Mouse (Mus musculus) kidney, postnatal 36 days (tissue): ENCODE data around the gene Mfsd8.
"Not testable (repeated sequence)": the region's sequence is repeated elsewhere in the genome, so short reads cannot be mapped to it uniquely, and the experiment has no call there.

ENCODE experiments used
- DNase-seq, 2 experiments: peaks; one replicate each; pipeline ENCODE4 v3.0.0; 2021 to 2022; ENCODE audit warnings: mixed read lengths in 2 of 2

Mfsd8 gene

DNA sequence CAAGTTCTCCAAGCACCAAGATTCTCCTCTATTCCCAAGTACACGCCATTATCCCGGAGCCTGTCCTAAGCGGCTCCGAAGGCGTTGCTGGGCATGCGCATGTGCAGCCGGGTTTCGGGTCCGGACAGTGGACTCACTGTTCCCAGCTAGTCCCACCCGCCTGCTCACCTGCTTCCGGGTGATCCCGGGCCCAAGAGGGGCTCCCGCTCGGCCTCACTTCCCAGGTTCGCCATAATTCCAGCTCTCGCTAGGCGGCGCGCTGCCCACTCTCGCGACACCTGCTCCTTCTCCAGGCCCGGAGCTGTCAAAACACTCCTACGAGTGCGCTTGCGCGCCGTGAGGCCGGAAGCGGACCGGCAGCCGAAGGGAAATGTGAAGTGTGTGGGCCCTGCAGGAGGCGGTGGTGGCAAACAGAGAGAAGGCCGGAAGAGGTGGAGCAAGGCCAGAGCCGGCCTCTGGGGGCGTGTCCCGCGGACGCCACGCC is at the start of gene Mfsd8:
Mfsd8 (minus strand) TSS at position 414 of the 484 bp plus-strand sequence.
- peak; percentile 96 to 97 for DNase-seq

DNA sequence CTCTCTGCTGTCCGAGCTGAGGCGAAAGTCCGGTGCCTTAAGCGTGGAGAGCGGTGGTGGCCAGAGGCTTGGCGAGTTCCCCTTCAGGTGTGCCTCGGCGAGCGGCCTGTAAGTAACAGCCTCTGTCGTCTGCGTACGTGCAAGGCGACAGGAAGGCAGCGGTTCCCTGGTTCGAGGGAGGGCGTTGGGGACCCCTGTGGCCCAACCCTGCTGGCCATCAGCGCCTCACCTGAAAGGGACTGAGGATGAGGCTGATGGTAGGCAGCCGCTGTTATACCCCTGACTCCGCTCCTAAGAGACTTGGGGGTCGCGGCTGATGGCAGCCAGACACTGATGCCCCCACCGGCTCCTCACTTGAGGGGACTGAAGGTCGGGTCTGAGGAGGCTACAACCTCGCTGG is 47.6 kb upstream of the Mfsd8 start:
- DNase-seq = peak; percentile 5 to 39

DNA sequence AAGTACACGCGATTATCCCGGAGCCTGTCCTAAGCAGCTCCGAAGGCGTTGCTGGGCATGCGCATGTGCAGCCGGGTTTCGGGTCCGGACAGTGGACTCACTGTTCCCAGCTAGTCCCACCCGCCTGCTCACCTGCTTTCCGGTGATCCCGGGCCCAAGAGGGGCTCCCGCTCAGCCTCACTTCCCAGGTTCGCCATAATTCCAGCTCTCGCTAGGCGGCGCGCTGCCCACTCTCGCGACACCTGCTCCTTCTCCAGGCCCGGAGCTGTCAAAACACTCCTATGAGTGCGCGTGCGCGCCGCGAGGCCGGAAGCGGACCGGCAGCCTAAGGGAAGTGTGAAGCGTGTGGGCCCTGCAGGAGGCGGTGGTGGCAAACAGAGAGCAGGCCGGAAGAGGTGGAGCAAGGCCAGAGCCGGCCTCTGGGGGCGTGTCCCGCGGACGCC is 47.2 kb upstream of the Mfsd8 start:
- DNase-seq = peak; percentile 98 to 99

GRCm38 (mm10) chr3:40853123-40853738 is 6.5 kb upstream of the Mfsd8 start:
- DNase-seq = not testable (repeated sequence)

- not testable (repeated sequence) for DNase-seq
Observed at GRCm38 (mm10) chr3:40847936-40848335, 1.2 kb upstream of the Mfsd8 start.

GRCm38 (mm10) chr3:40847018-40847417 is 332 bp upstream of the Mfsd8 start:
- peak; percentile 53 to 69 for DNase-seq

DNA sequence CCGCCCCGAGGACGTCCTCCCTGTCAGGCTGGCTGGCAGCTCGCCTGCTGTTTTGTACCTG is 101 bp upstream of the Mfsd8 start, which contains the start of gene Abhd18:
Abhd18 (plus strand) TSS at position 14 of the 61 bp plus-strand sequence.
- DNase-seq = not testable (repeated sequence)

GRCm38 (mm10) chr3:40845521-40845920 is 1.2 kb downstream of the Mfsd8 start:
- not testable (repeated sequence) for DNase-seq

GRCm38 (mm10) chr3:40813275-40813674 is 33.4 kb downstream of the Mfsd8 start:
- no peak for DNase-seq

- no peak for DNase-seq
Observed at GRCm38 (mm10) chr3:40809894-40810293, 36.8 kb downstream of the Mfsd8 start.

DNA sequence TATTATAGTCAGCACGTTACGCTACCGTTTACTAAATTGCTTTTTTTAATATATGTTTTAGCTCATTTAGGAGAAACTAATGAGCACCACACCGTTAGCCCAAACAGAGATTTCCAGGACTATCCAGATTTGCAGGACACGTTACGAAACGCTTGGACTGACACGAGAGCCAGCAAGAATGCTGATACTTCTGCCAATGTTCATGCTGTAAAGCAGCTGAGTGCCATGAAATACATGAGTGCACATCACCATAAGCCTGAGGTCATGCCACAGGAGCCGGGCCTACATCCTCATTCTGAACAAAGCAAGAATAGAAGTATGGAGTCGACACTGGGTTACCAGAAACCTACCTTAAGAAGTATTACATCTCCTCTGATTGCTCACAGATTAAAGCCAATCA is 38.0 kb downstream of the Mfsd8 start:
- no peak for DNase-seq

DNA sequence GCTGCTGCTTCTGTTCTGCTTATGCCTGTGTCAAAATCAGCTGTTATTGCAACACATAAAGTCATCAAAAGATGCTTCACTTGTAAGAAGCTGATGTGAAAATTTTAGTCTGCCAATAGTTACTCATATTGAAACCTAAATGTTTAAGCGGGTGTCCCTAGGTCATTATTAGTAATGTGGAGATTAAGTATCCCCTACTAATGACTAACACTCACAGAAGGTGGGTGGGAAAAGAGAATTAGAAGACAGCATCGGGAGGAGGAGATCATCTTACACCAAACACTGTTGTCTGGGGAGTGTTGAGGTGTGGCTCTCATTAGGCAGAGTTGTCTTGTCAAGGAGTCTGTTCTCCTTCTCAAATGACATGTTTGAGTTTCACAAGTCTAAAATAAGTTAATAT is 39.8 kb downstream of the Mfsd8 start:
- no peak for DNase-seq

DNA sequence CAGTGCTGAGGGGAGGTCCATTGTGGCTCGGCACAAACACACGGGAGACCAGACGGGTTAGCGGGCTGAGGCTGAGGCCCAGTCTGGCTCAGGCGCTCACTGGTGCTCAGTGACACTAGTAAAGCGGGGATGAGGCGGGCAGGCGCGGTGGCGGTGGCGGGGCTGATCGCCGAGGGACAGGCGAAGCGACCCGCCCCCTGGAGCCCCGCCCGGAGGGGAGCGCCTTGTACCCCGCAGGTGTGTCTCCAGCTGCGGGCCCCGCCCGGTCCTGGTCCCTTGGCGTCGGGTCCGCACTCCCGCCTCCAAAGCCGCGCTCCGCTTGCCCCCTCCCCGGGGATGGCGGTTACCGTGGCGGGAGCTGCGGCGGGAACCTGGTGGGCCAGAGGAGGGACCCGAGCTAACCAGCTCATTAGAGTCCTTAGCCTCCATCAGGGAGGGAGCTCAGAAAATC is 46.3 kb downstream of the Mfsd8 start:
- peak; percentile 21 to 68 for DNase-seq

GRCm38 (mm10) chr3:40799530-40800372 is 46.9 kb downstream of the Mfsd8 start, which contains the start of gene Plk4:
TSS of gene Plk4 (plus strand) at chr3:40800019.
- peak; percentile 98 to 99 for DNase-seq

GRCm38 (mm10) chr3:40798500-40798899 is 48.2 kb downstream of the Mfsd8 start:
- peak; percentile 62 to 81 for DNase-seq

DNA sequence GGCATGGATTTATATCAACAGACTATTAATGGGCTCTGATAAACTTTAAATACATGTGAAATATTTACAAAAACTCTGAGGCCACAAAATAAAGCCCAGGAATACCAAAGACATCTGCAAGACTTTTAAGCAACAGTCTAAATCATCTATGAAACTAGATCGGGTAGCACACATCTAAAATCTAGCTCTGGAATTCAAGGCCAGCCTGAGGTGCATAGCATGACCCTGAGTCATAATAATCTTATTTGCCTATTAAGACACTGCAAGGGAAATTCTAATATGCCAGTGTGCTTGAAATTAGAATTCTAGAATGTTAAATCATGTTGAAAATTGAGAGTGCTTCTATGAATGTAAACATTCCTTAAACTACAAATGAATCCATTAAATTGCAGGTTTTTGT is 48.6 kb downstream of the Mfsd8 start:
- DNase-seq = no peak

GRCm38 (mm10) chr3:40793783-40794182 is 52.9 kb downstream of the Mfsd8 start:
- DNase-seq = no peak
